Mouse (Mus musculus) midbrain, postnatal 0 days (tissue): ENCODE measurements around the gene Herc1. TPM values are rescaled to one million over a fixed set of nuclear protein-coding genes. Genes with fewer than 3 reads are reported as not detected.
"Not testable (repeated sequence)": the region's sequence is repeated elsewhere in the genome, so short reads cannot be mapped to it uniquely, and the experiment has no call there.

Experiments
- ATAC-seq: fragments of 200-750 bp; cut with Nextera tagmentation; 2 replicates; pipeline ENCODE4 v1.8.0; 2017; ENCODE audit warnings: moderate number of reproducible peaks, mild to moderate bottlenecking, moderate TSS enrichment, moderate library complexity; ENCODE audit not compliant: low FRiP score
- DNase-seq: peaks from one replicate; pipeline ENCODE4 v3.0.0-alpha.2; 2015; ENCODE audit warnings: low spot score
- H3K27ac ChIP-seq: fragments of 300-500 bp; sonication (generic); 2 replicates; pipeline ENCODE4 v1.5.1; 2014; ENCODE audit warnings: low read depth, mild to moderate bottlenecking, low read length, mixed read lengths
- H3K27me3 ChIP-seq: fragments of 300-500 bp; sonication (generic); 2 replicates; pipeline ENCODE4 v1.6.1; 2014; ENCODE audit warnings: low read length, control low read depth, mixed read lengths; ENCODE audit not compliant: insufficient read depth
- H3K36me3 ChIP-seq: fragments of 300-500 bp; sonication (generic); 2 replicates; pipeline ENCODE4 v1.6.1; 2014; ENCODE audit warnings: low read length, control low read depth, mixed read lengths; ENCODE audit not compliant: insufficient read depth
- H3K4me1 ChIP-seq: fragments of 300-500 bp; sonication (generic); 2 replicates; pipeline ENCODE4 v1.6.1; 2014; ENCODE audit warnings: mild to moderate bottlenecking, control low read depth, antibody characterized with exemption, low read length, mixed read lengths; ENCODE audit not compliant: insufficient read depth
- H3K4me2 ChIP-seq: fragments of 300-500 bp; sonication (generic); 2 replicates; pipeline ENCODE4 v1.6.1; 2014; ENCODE audit warnings: low read depth, mild to moderate bottlenecking, low read length, mixed read lengths; ENCODE audit not compliant: poor library complexity, severe bottlenecking
- H3K4me3 ChIP-seq: fragments of 300-500 bp; sonication (generic); 2 replicates; pipeline ENCODE4 v1.5.1; 2014; ENCODE audit warnings: low read depth, mild to moderate bottlenecking, low read length, moderate library complexity
- H3K9ac ChIP-seq: fragments of 300-500 bp; sonication (generic); replicated peaks from 2 replicates; pipeline ENCODE4 v1.6.1; 2014; ENCODE audit warnings: mild to moderate bottlenecking, low read length, moderate library complexity, mixed read lengths; ENCODE audit not compliant: poor library complexity, severe bottlenecking
- H3K9me3 ChIP-seq: fragments of 300-500 bp; sonication (generic); 2 replicates; pipeline ENCODE4 v1.6.1; 2016; ENCODE audit warnings: low read length, control low read depth
- CTCF ChIP-seq: IDR thresholded peaks from 2 replicates; pipeline ENCODE4 v1.5.1; 2016; ENCODE audit warnings: antibody characterized with exemption, mild to moderate bottlenecking
- WGBS: fragments of 180-500 bp; shearing (Covaris S2); extraction: QIAGEN DNeasy Blood & Tissue Kit; methylation state at CpG from one replicate; pipeline ENCODE4 v1.1.7; 2014; 5-methylcytosine and 5-hydroxymethylcytosine counted together
- polyA plus RNA-seq: library from polyadenylated mRNA; unstranded; fragments of >200 nt; fragmentation: Nextera tagmentation; extraction: Ambion mirVana; gene quantifications from 2 replicates; pipeline ENCODE4 v1.2.1, GENCODE M21; 2015
- total RNA-seq: library from RNA; depleted of rRNA; stranded (reverse); fragments of >200 nt; gene quantifications from 2 replicates; pipeline ENCODE4 v1.2.3, GENCODE M21; 2014

The Herc1 gene
- total and polyA plus RNA-seq, 2 experiments from 2014 or later = 32.9 to 114 TPM

DNA sequence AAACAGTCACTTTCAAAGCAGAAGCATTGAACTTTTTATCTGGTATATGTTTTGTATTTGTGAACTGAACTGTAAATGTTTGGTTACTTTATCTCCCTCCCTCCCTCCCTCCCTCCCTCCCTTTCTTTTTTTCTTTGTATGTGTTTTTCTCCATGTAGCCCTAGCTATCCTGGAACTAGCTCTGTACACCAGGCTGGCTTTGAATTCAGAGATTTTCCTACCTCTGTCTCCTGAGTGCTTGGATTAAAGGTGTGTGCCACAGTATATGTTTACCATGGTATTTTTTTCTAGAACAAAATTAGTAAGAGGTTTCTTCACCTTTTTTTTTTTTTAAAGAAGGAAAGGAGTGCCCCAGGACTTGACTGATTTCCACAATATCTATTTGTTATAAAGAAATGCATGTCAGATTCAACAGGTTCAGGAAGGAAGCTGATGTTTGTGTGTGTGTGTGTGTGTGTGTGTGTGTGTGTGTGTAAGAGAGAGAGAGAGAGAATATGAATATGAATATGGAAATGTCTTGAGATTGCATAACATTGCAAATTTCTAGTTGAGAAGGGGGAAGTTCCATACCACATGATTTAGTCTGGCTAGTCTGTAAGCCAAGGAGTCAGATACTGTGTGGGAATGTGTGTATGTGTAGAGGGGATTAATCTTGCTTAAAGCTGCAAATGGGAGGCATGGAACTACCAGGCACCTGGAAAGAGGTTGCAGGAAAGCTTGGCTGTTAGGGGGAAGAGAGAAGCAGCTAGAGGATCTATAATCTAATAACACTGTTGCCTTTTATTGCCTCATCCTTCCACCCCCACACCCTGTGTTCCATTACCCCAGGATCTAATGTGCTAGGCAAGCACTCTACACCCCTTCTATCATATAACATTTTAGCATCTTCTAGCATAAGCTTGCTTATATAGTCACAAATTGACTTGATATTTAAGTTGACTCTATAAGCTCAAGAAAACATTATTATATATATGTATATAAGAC, 24.5 kb downstream of the Herc1 start:
- no peak overlapping the region for H3K9ac ChIP-seq
- ATAC-seq (no peak), DNase-seq (no peak)
- H3K4me1 ChIP-seq = no peaks in the 10 kb centered on the region
- H3K4me3 ChIP-seq = no peak overlapping the region
- peaks cover 5% of the 10 kb centered on the region; the same call in 1 of the 2 replicates for H3K36me3 ChIP-seq
- H3K9me3 ChIP-seq = no peaks in the 10 kb centered on the region
- no peak overlapping the region for H3K27ac ChIP-seq
- no peaks in the 10 kb centered on the region for H3K27me3 ChIP-seq
- TF ChIP-seq CTCF = no peak
- H3K4me2 ChIP-seq = no peak overlapping the region

DNA sequence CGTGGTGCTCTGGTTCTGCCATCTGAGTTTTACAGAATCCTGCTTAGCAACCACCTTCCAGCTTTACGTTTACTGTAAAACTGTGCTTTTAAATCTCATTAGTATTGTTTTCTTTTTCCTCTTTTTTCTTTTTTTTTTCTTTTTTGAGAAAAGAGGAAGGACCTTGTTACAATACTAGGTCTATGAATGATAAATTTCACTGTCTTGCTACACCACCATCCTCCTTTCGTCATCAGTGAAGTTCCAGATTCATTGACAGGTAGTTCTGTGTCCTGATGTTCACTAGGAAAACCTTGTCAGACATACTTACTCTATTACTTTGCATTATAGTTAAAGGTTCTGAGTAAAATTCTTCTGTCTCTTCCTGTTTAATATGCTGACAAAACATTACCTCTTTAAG, 33.2 kb downstream of the Herc1 start:
- DNase-seq = no peak
- Histone ChIP-seq H3K4me3 (no peak overlapping the region), H3K36me3 (no peaks in the 10 kb centered on the region; the same call in 1 of the 2 replicates), H3K27ac (no peak overlapping the region), H3K27me3 (no peaks in the 10 kb centered on the region), H3K4me2 (no peak overlapping the region), H3K9me3 (no peaks in the 10 kb centered on the region), H3K4me1 (no peaks in the 10 kb centered on the region), H3K9ac (no peak overlapping the region)
- TF ChIP-seq CTCF = no peak
- no peak for ATAC-seq
- WGBS = 88% methylated on average over 3 of the region's 3 CpGs

DNA sequence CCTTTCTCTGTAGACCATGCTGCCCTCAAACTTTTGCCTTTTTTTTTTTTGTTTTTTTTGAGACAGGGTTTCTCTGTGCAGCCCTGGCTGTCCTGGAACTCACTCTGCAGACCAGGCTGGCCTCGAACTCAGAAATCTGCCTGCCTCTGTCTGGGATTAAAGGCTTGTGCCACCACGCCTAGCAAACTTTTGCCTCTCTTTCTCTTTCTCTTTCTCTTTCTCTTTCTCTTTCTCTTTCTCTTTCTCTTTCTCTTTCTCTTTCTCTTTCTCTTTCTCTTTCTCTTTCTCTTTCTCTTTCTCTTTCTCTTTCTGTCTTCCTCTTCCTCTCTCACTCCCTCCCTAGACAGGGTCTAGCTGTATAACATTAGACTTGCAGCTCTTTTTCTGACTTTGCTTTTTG, 40.1 kb downstream of the Herc1 start:
- not testable (repeated sequence) for H3K4me1 ChIP-seq, H3K4me2 ChIP-seq, H3K4me3 ChIP-seq, H3K27me3 ChIP-seq, DNase-seq, ATAC-seq, H3K9me3 ChIP-seq, H3K36me3 ChIP-seq, H3K27ac ChIP-seq, H3K9ac ChIP-seq
- 97% methylated on average over 2 of the region's 2 CpGs for WGBS

DNA sequence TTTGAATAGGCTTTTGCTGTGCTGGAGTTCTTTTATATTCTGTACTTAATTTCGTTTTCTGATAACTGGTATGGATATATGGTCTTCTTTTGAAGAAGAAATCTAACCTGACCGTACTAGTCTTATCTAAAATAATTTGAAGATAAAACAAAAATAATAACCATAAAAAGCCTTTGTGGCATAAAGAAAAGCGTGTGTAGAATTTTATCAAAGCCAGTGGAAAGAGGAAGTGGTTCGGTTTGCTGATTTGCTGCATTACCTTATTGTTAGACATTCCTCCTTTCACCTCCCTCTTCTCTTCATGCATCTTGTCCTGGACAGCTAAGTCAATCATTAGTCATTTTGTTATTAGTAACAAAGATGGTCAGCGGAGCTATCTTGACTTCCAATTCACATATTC, 43.1 kb downstream of the Herc1 start:
- 92% methylated on average over 5 of the region's 5 CpGs for WGBS
- H3K27ac ChIP-seq = no peak overlapping the region
- no peaks in the 10 kb centered on the region for H3K4me1 ChIP-seq
- peaks cover 17% of the 10 kb centered on the region; the same call in 1 of the 2 replicates for H3K36me3 ChIP-seq
- no peak overlapping the region for H3K9ac ChIP-seq
- ATAC-seq (no peak), DNase-seq (no peak)
- no peaks in the 10 kb centered on the region for H3K9me3 ChIP-seq
- TF ChIP-seq CTCF = no peak
- no peak overlapping the region for H3K4me3 ChIP-seq
- no peak overlapping the region for H3K4me2 ChIP-seq
- H3K27me3 ChIP-seq = no peaks in the 10 kb centered on the region

DNA sequence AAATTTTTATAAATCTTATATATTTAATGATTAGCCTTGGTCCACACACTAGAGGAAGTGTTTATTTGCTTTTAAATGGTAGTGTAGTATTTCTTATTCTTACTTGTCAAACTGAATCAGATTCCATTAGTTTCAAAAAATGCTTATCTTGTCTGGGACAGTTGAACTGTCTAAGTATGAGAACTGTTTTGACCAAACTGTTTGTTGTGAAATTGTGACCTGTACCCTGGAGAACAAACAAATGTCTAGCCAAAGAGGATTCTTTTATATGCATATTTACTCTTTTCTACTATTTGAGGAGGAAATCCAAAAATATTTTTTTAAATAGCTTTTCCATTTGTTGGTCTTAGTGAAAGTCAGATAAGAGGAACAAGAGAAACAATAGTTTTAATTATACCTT, 73.2 kb downstream of the Herc1 start:
- H3K36me3 ChIP-seq = peaks cover 5% of the 10 kb centered on the region
- no peak for TF ChIP-seq CTCF
- H3K27me3 ChIP-seq = no peaks in the 10 kb centered on the region
- no peak overlapping the region for H3K4me2 ChIP-seq
- H3K4me1 ChIP-seq = no peaks in the 10 kb centered on the region
- DNase-seq = no peak
- ATAC-seq = no peak
- no peak overlapping the region for H3K9ac ChIP-seq
- no peak overlapping the region for H3K27ac ChIP-seq
- H3K4me3 ChIP-seq = no peak overlapping the region
- H3K9me3 ChIP-seq = no peaks in the 10 kb centered on the region

DNA sequence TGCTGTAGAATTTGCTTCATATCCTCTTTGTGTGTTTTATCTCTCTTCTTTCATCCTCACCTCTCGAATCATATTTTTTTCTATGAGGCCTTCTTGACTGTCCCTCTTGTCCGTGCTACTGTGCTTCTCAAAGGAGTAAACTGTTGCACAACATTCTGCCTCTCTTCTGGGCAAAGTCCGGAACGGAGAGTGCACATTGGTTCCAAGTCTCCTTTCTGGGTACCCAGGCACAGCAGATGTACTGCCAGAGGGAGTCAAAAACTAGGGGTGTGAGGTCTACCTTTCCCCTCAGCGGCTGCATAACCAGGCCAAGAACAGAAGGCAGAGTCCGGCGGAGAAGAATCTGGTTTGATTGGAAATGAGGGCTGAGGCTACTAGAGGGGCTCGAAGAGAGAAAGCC, 89.8 kb downstream of the Herc1 start:
- 96% methylated on average over 8 of the region's 8 CpGs for WGBS
- Histone ChIP-seq H3K4me3 (no peak overlapping the region), H3K27me3 (no peaks in the 10 kb centered on the region), H3K36me3 (peaks cover 34% of the 10 kb centered on the region), H3K27ac (no peak overlapping the region), H3K4me2 (no peak overlapping the region), H3K4me1 (no peaks in the 10 kb centered on the region), H3K9ac (no peak overlapping the region), H3K9me3 (no peaks in the 10 kb centered on the region)
- DNase-seq = no peak
- ATAC-seq = no peak
- TF ChIP-seq CTCF = no peak
